Mouse (Mus musculus) CD8-positive naive resting alpha-beta T cell, adult 2 months (primary cell): Measurements from ENCODE around the gene Adam6b.
"Not testable (repeated sequence)": the region's sequence is repeated elsewhere in the genome, so short reads cannot be mapped to it uniquely, and the experiment has no call there.

Experiments used
- DNase-seq, 2 experiments: peaks; one replicate each; pipeline ENCODE4 v3.0.0; 2022; ENCODE audit warnings: low read depth in 2 of 2, low spot score in 2 of 2

Adam6b gene

DNA sequence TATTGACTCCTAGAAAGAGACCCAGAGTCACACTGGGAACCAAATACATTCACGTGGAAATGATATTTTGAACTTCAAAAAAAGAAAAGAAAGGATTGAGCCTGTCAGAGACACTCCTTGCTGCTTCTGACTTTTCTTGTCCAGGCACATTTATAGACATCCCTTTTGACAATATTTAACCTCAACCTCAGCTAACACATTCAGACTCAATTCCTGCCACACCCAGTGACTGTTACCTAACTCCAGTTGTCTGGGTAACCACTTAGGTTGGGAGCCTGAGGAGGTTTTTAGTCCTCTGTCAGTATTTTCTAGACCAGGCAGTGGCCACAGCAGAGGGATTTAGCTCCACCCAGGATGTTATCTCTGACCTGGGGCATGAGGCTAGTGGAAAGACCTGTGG lies at the start of gene Adam6b:
Gene Adam6b (plus strand): TSS at position 301 of the 400 bp plus-strand sequence.
- not testable (repeated sequence) for DNase-seq

DNA sequence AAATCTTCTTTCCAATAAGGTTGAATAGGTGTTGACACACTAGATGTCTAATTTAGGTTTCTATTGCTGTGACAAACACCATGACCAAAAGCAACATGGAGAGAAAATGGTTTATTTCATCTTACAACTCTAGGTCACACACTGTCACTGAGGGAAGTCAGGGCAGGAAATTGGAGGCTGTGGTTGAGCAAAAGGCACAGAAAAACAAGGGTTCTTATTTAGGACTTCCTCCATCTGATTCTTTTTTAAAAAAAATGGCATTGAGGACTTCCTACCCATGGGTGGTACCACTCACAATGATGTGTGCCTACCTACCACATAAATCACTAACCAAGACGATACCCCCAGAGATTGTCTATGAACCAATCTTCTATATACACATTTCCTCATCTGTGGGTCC lies 43.2 kb upstream of the Adam6b start:
- DNase-seq: peak in 1 of 2 experiments; percentile 60

DNA sequence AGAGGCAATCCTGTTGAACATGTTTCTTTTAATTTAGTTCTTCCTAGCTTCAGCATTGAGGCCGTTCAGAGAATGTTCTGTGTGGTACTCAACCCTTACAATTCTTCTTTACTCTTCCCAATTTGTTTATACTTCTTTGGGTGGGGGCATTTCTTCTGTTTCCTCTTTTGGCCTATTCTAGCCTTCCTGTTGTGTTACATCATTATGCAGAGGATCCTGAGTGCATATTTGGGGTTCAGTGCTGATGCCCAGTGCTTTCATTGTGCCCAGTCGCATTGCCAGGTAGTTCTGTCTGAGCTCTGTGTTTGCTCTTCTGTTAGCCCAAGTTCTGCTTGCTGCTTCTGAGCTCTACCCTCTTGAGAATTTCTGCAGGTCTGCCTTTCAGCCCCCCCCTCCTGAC lies 13.1 kb upstream of the Adam6b start:
- no peak for DNase-seq

DNA sequence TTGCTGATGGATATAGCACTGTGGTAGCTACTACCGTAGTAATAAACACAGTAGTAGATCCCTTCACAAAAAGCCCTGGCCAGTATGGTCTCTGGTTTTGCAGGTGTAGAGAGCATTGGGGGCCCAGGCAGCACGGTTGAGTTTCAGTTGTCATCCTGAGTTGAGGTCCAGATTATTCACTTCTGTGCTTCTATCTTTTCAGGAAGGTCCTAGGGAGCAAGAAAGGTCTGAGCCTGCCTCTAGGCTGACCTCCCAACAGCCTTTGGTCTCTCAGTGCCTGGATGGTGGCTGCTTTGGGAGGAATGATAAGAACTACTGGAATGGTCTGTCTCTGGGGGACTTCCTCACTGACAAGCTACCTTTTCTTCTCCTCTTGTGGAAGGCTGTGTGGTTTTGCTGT lies 7.2 kb upstream of the Adam6b start:
- DNase-seq: no peak

DNA sequence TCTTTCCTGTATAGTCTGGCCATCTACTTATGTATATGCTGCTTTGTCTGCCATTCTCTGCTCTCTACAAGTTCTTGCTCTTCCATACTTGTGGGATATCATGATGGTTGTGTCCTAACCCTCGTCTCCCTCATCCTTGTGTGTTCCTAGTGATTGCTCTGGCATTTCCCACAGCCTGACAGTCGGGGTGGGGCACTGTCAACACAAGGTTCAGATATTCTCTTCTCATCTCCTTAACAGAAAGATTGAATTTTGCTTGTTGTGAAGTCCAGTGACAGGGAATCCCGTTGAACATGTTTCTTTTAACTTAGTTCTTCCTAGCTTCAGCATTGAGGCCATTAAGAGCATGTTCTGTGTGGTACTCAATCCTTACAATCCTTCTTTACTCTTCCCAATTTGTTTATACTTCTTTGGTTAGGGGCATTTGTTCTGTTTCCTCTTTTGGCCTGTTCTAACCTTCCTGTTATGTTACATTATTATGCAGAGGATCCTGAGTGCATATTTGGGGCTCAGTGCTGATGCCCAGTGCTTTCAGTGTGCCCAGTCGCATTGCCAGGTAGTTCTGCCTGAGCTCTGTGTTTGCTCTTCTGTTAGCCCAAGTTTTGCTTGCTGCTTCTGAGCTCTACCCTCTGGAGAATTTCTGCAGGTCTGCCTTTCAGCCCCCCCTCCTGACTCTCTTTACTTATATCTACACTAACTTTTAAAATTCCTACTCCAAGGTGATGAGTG lies 6.5 kb upstream of the Adam6b start:
- no peak for DNase-seq

DNA sequence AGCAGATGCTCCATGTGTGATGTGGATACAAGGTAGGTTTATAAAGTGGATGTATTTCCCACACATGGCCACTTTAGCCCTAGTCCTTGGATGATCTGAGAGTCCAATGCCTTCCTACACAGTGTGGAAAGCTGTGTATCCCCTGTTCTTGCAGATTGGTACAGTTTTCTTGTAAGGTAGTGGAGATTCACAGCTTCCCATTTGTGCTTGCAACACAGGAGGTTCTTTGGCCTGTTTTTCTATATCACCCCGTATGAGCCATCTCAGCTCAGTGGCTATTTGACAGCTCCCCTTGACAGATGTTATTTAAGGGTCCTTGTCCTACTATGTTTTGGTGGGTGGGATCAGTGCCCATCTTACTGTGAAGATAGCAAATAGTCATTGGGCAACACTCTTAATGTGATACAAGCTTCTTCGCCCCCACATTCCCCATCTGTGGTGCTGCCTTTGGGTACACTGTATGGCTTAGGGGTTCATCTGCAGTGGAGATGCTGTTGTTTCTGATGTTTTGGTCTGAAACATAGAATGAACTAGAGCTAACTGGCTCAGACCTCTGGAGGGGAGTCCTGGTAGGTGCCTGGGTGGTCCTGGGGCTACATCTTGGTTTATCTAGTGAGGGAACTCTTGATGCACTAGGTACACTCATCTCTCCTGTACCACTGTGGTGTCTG lies 5.7 kb upstream of the Adam6b start:
- DNase-seq: no peak

DNA sequence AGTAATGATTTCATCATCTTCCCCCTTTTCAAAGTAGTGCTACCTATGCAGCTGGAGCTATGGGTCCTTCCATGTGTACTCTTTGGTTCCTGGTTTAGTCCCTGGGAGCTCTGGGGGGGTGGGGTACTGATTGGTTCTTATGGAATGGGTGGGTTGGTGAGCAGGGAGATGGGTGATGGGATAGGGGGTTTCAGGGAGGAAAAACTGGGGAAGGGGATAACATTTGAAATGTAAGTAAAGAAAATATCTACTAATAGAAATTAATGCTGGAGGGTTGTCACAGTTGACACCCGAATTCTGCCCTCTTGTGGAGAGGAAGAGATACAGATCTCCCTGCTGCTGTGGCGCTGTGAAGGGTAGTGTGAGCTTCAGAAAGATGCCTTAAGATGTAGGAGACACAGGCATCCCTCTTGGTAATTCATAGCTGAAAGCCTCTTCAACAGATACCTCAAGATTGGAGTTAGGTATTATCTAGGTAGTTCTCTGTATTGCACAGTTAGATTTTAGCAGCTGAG lies 4.3 kb upstream of the Adam6b start:
- peak in 1 of 2 experiments; percentile 40 for DNase-seq

DNA sequence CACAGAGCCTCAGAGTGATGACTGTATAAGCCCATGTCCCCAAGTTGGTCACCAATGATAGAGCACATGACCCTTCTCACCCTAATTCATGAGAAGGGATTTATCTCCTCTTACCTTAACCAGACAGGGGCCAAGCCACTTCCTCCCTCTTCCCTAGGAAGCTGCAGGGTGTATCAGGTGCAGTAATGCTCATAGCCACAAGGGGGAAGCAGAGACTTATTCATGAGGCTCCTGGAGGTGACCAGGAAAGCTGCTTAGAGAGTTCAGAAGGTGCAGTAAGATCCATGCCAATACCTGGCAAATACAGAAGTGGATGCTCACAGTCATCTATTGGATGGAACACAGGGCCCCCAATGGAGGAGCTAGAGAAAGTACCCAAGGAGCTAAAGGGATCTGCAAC lies 1.6 kb upstream of the Adam6b start:
- DNase-seq: peak; percentile 67 to 84

DNA sequence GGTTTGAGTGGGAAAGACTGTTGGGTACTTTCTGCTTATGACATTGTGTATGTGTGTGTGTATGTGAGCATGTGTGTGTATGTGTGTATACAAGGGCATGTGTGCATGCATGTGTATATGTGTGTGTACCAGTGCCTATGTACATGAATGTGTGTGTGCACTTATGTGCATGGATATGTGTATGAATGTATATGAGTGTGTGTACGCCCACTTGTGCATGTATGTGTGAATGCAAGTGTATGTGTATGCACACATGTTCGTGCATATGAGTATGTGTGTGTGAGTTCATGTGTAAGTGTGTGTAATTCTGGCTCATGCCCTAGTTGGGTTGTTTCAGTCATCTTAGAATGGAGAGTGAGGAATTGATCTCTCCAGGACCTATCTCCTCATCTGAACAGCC lies 36.6 kb downstream of the Adam6b start:
- DNase-seq: no peak
